Mouse (Mus musculus) hindbrain, embryonic 16.5 days (tissue): Measurements from ENCODE around the gene Zfp950. TPM values are rescaled to one million over a fixed set of nuclear protein-coding genes. Genes with fewer than 3 reads are reported as not detected.
A peak's percentile ranks its signal among the peaks of the same experiment; 100 is the strongest.
"Not testable (repeated sequence)": the region's sequence is repeated elsewhere in the genome, so short reads cannot be mapped to it uniquely, and the experiment has no call there.

Experiments used
- ATAC-seq: fragments of 200-750 bp; cut with Nextera tagmentation; 2 replicates; pipeline ENCODE4 v1.8.0; 2017; ENCODE audit warnings: moderate TSS enrichment, moderate library complexity
- H3K27ac ChIP-seq: fragments of 300-500 bp; sonication (generic); 2 replicates; pipeline ENCODE4 v1.5.1; 2014; ENCODE audit warnings: low read depth, mild to moderate bottlenecking, control low read depth, low read length, moderate library complexity
- H3K27me3 ChIP-seq: fragments of 300-500 bp; sonication (generic); replicated peaks from 2 replicates; pipeline ENCODE4 v1.6.1; 2014; ENCODE audit warnings: low read length; ENCODE audit not compliant: control insufficient read depth, insufficient read depth
- H3K36me3 ChIP-seq: fragments of 300-500 bp; sonication (generic); 2 replicates; pipeline ENCODE4 v1.6.1; 2014; ENCODE audit warnings: mild to moderate bottlenecking, low read length, moderate library complexity, mixed read lengths; ENCODE audit not compliant: control insufficient read depth, insufficient read depth
- H3K4me1 ChIP-seq: fragments of 300-500 bp; sonication (generic); 2 replicates; pipeline ENCODE4 v1.6.1; 2014; ENCODE audit warnings: low read depth, low read length; ENCODE audit not compliant: control insufficient read depth, insufficient read depth
- H3K4me2 ChIP-seq: fragments of 300-500 bp; sonication (generic); 2 replicates; pipeline ENCODE4 v1.6.1; 2014; ENCODE audit warnings: mild to moderate bottlenecking, low read length, control low read depth, moderate library complexity
- H3K4me3 ChIP-seq: fragments of 300-500 bp; sonication (generic); 2 replicates; pipeline ENCODE4 v1.5.1; 2014; ENCODE audit warnings: mild to moderate bottlenecking, low read length, control low read depth, moderate library complexity
- H3K9ac ChIP-seq: fragments of 300-500 bp; sonication (generic); 2 replicates; pipeline ENCODE4 v1.6.1; 2014; ENCODE audit warnings: low read depth, mild to moderate bottlenecking, control low read depth, low read length, moderate library complexity
- H3K9me3 ChIP-seq: fragments of 300-500 bp; sonication (generic); 2 replicates; pipeline ENCODE4 v1.6.1; 2014; ENCODE audit warnings: mild to moderate bottlenecking, low read length, moderate library complexity; ENCODE audit not compliant: control insufficient read depth
- whole genome bisulfite sequencing: fragments of 180-500 bp; shearing (Covaris S2); extraction: QIAGEN DNeasy Blood & Tissue Kit; methylation state at CpG from one replicate; pipeline ENCODE4 v1.1.7; 2014; 5-methylcytosine and 5-hydroxymethylcytosine counted together
- polyA plus RNA-seq: library from polyadenylated mRNA; unstranded; fragments of >200 nt; fragmentation: Nextera tagmentation; extraction: Ambion mirVana; gene quantifications from 2 replicates; pipeline ENCODE4 v1.2.1, GENCODE M21; 2015

Zfp950 gene
- 43.1 and 47.8 TPM in 2 replicates for polyA plus RNA-seq

DNA sequence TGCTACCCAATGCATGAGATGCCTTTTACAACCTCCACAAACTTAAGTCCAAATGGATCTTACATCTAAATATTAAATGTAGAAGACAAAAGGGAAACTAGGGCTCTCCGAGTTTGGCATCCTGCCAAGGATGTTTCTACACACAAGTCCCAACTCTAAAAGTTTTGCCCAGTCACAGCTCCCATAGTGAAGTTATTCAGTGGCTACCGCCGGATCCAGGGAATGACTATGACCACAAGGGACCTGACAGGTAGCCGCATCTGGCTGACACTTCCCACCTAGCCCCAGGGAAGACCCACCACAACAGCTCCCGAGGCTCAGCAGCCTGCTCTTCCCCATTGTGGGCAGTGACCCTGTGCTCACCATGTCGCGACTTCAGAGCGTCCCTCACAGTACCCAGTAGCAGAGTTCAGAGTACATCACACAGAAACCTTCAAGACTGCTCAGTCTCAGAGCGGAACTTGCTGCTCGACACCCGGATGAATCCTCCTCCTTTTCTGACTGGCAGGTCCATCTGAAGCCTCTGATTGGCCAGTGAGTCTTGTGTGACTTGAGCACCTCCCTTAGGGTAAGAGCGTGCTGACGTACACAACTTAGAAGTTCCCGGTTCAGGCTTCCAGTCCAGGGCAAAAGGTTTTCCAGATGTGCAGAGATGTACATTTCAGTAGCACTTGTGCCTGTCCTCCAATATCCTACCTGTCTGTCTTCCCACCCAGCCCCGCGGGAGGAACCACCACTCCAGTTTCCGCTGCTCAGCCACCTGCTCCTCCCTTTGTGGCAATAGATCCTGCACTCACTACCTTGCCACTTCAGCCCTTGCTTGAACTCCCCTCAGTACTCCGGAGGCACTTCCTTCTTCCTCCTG lies at the start of gene Zfp950:
Zfp950 (minus strand) TSS at position 499 of the 865 bp plus-strand sequence.
- H3K9ac ChIP-seq: peak within 1 kb of the TSS; percentile 84
- H3K4me1 ChIP-seq: peaks cover 10% of the 10 kb centered on the region
- no peaks in the 10 kb centered on the region for H3K36me3 ChIP-seq
- ATAC-seq: peak; percentile 100
- no peaks in the 10 kb centered on the region for H3K27me3 ChIP-seq
- no peak within 1 kb of the TSS for H3K27ac ChIP-seq
- H3K4me3 ChIP-seq: peak within 1 kb of the TSS; percentile 76
- 1% methylated on average over 18 of the region's 18 CpGs for WGBS
- no peaks in the 10 kb centered on the region for H3K9me3 ChIP-seq
- peak within 1 kb of the TSS; percentile 85 for H3K4me2 ChIP-seq

DNA sequence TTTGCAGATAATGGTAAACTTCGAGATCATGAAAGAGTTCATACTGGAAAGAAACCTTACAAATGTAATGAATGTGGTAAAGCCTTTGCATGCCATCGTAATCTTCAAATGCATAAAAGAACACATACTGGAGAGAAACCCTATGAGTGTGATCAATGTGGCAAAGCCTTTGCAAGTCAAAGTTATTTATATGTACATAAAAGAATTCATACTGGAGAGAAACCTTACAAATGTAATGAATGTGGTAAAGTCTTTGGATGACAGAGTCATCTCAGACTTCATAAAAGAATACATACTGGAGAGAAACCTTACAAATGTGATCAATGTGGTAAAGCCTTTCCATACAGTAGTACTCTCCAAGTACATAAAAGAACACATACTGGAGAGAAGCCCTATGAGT lies 43.0 kb upstream of the Zfp950 start, which contains the start of gene Gm6020:
Gm6020 (plus strand) TSS at position 301 of the 400 bp plus-strand sequence.
- not testable (repeated sequence) for H3K4me1 ChIP-seq, H3K4me2 ChIP-seq, H3K27me3 ChIP-seq, H3K36me3 ChIP-seq, H3K9ac ChIP-seq, H3K9me3 ChIP-seq, H3K27ac ChIP-seq, H3K4me3 ChIP-seq, ATAC-seq
- 90% methylated on average over 2 of the region's 2 CpGs for WGBS

DNA sequence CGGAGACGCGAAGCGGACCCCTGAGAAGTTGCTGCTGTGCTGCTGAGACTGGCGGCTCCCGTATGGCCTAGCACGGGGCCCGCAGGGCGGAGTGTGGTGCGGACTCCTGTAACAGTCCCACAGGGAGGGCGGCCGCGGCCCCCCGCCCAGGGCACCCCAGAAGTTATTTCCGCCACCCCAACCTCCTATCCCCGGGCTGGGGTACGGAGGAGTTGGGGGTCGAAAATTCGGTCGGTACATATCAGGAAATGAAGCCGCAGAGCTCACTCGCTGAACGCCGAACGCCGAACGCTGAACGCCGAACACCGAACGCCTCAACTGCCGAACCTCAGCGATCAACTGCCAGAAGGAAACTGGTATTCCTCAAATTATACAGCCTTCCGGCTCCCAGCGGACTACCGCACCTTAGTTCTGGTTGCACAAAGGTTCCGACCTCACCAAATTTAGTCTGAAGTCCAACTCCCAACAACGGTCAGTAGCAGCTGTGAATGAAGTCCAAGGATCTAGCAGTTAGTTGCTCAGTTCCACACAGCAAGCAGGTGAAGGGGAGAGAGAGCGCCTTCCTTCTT lies 35.2 kb upstream of the Zfp950 start, which contains the start of gene Gm7102:
Gm7102 (minus strand) TSS at position 554 of the 569 bp plus-strand sequence.
- Histone ChIP-seq H3K4me2 (peak within 1 kb of the TSS; percentile 53), H3K9me3 (peaks cover 5% of the 10 kb centered on the region; the same call in 1 of the 2 replicates), H3K27ac (no peak within 1 kb of the TSS), H3K4me3 (peak within 1 kb of the TSS; percentile 36), H3K9ac (peak within 1 kb of the TSS; percentile 45), H3K4me1 (no peaks in the 10 kb centered on the region), H3K27me3 (no peaks in the 10 kb centered on the region), H3K36me3 (no peaks in the 10 kb centered on the region)
- 34% methylated on average over 39 of the region's 39 CpGs for WGBS
- no peak for ATAC-seq

- WGBS: 8% methylated on average over 27 of the region's 27 CpGs
- H3K27me3 ChIP-seq: no peaks in the 10 kb centered on the region
- no peak overlapping the region for H3K27ac ChIP-seq
- H3K9ac ChIP-seq: peak overlapping the region; percentile 57
- 0 out of 2 replicates have a peak, but pooled peaks cover 2% of the 10 kb centered on the region for H3K4me1 ChIP-seq
- H3K4me3 ChIP-seq: peak overlapping the region; percentile 46
- peak overlapping the region; percentile 73 for H3K4me2 ChIP-seq
- H3K9me3 ChIP-seq: no peaks in the 10 kb centered on the region
- H3K36me3 ChIP-seq: no peaks in the 10 kb centered on the region
- peak; percentile 77 for ATAC-seq
Observed at GRCm38 (mm10) chr19:61151701-61152420, 11.2 kb upstream of the Zfp950 start.

GRCm38 (mm10) chr19:61151372-61151700 lies 10.7 kb upstream of the Zfp950 start:
- Histone ChIP-seq H3K27me3 (no peaks in the 10 kb centered on the region), H3K27ac (no peak overlapping the region), H3K4me2 (peak overlapping the region; percentile 73), H3K9ac (peak overlapping the region; percentile 57), H3K36me3 (no peaks in the 10 kb centered on the region), H3K4me1 (0 out of 2 replicates have a peak, but pooled peaks cover 2% of the 10 kb centered on the region), H3K4me3 (peak overlapping the region; percentile 46), H3K9me3 (no peaks in the 10 kb centered on the region)
- ATAC-seq: peak; percentile 77
- WGBS: 10% methylated on average over 8 of the region's 8 CpGs

DNA sequence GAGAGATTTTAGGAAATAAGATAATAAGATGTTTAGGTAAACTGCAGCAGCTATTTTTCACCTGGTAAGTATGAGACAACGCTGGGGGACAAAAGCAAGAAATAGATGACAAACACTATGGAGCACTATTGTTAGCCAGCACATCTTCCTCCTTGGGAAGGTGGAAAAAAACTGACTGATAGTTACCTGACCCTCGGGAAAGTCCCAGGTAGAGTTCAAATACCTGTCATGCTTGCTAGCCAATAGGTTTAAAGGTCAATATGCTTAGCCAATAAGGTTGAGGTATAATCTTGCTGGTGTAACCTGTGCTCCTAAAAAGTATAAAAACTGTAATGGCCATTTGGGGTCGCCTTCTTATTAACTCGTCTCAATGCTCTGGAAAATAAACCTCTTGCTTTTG lies 659 bp upstream of the Zfp950 start:
- H3K9me3 ChIP-seq: no peaks in the 10 kb centered on the region
- no peaks in the 10 kb centered on the region for H3K36me3 ChIP-seq
- peak overlapping the region; percentile 84 for H3K9ac ChIP-seq
- 26% methylated on average over 4 of the region's 4 CpGs for WGBS
- peak overlapping the region; percentile 76 for H3K4me3 ChIP-seq
- no peaks in the 10 kb centered on the region for H3K27me3 ChIP-seq
- no peak for ATAC-seq
- H3K4me1 ChIP-seq: peaks cover 10% of the 10 kb centered on the region
- no peak overlapping the region for H3K27ac ChIP-seq
- peak overlapping the region; percentile 85 for H3K4me2 ChIP-seq

DNA sequence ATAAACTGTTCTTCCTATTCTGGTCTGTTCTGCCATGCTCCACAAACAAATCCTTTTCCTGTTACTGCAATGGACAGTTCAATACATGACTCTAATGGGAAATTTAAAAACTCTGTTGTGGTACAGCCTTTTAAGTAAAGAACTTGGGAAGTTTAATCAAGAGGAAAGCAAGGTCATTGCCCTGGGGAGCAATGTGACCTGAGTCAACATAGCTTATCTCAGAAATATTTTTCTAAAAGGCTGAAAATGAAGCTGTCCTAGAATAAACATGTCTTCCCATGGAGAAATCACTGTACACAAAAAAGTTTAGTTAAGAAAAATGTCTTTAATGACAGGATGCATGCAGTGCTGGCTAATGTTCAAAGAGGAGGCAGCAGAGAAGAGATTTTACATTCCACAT lies 2.0 kb downstream of the Zfp950 start:
- Histone ChIP-seq H3K36me3 (no peaks in the 10 kb centered on the region), H3K4me3 (no peak overlapping the region), H3K9me3 (no peaks in the 10 kb centered on the region), H3K4me2 (no peak overlapping the region), H3K27ac (no peak overlapping the region), H3K27me3 (no peaks in the 10 kb centered on the region), H3K9ac (no peak overlapping the region), H3K4me1 (peaks cover 10% of the 10 kb centered on the region)
- ATAC-seq: no peak

- Histone ChIP-seq H3K4me2 (no peak overlapping the region), H3K9ac (no peak overlapping the region), H3K27me3 (no peaks in the 10 kb centered on the region), H3K9me3 (peaks cover 6% of the 10 kb centered on the region; the same call in 1 of the 2 replicates), H3K27ac (no peak overlapping the region), H3K4me1 (no peaks in the 10 kb centered on the region), H3K4me3 (no peak overlapping the region), H3K36me3 (peaks cover 2% of the 10 kb centered on the region; the same call in 1 of the 2 replicates)
- no peak for ATAC-seq
- 94% methylated on average over 10 of the region's 10 CpGs for WGBS
Observed at GRCm38 (mm10) chr19:61131096-61131495, 9.5 kb downstream of the Zfp950 start.

GRCm38 (mm10) chr19:61110184-61110583 lies 30.5 kb downstream of the Zfp950 start:
- WGBS: 65% methylated on average over 2 of the region's 2 CpGs
- Histone ChIP-seq H3K9me3 (peaks cover 9% of the 10 kb centered on the region), H3K4me3 (no peak overlapping the region), H3K4me2 (no peak overlapping the region), H3K27ac (no peak overlapping the region), H3K27me3 (no peaks in the 10 kb centered on the region), H3K9ac (no peak overlapping the region), H3K4me1 (no peaks in the 10 kb centered on the region), H3K36me3 (peaks cover 3% of the 10 kb centered on the region; the same call in 1 of the 2 replicates)
- ATAC-seq: no peak
